Mouse (Mus musculus) stomach, embryonic 15.5 days (tissue): ENCODE measurements around the gene Cyp4f14. TPM values are rescaled to one million over a fixed set of nuclear protein-coding genes. Genes with fewer than 3 reads are reported as not detected.

Experiments
- ATAC-seq: fragments of 200-750 bp; cut with Nextera tagmentation; 2 replicates; pipeline ENCODE4 v1.8.0; 2017; ENCODE audit warnings: low read depth, moderate number of reproducible peaks, moderate TSS enrichment; ENCODE audit not compliant: insufficient read depth, low FRiP score
- H3K27ac ChIP-seq: fragments of 300-500 bp; sonication (generic); 2 replicates; pipeline ENCODE4 v1.5.1; 2015; ENCODE audit warnings: mild to moderate bottlenecking, inconsistent platforms
- H3K27me3 ChIP-seq: fragments of 300-500 bp; sonication (generic); replicated peaks from 2 replicates; pipeline ENCODE4 v1.6.1; 2015; ENCODE audit warnings: inconsistent platforms
- H3K36me3 ChIP-seq: fragments of 300-500 bp; sonication (generic); 2 replicates; pipeline ENCODE4 v1.6.1; 2015; ENCODE audit warnings: inconsistent platforms
- H3K4me1 ChIP-seq: fragments of 300-500 bp; sonication (generic); 2 replicates; pipeline ENCODE4 v1.6.1; 2015; ENCODE audit warnings: inconsistent platforms
- H3K4me2 ChIP-seq: fragments of 300-500 bp; sonication (generic); 2 replicates; pipeline ENCODE4 v1.6.1; 2015; ENCODE audit warnings: mild to moderate bottlenecking, inconsistent platforms
- H3K4me3 ChIP-seq: fragments of 300-500 bp; sonication (generic); replicated peaks from 2 replicates; pipeline ENCODE4 v1.5.1; 2015; ENCODE audit warnings: inconsistent platforms
- H3K9ac ChIP-seq: fragments of 300-500 bp; sonication (generic); 2 replicates; pipeline ENCODE4 v1.6.1; 2015; ENCODE audit warnings: inconsistent platforms
- H3K9me3 ChIP-seq: fragments of 300-500 bp; sonication (generic); 2 replicates; pipeline ENCODE4 v1.6.1; 2016; ENCODE audit warnings: inconsistent platforms
- WGBS: fragments of 180-500 bp; shearing (Covaris S2); methylation state at CpG from one replicate; pipeline ENCODE4 v1.1.7; 2015; 5-methylcytosine and 5-hydroxymethylcytosine counted together
- polyA plus RNA-seq: library from polyadenylated mRNA; unstranded; fragments of >200 nt; fragmentation: Nextera tagmentation; extraction: Ambion mirVana; gene quantifications from 2 replicates; pipeline ENCODE4 v1.2.1, GENCODE M21; 2015

Cyp4f14 gene
- polyA plus RNA-seq, result 0.58 and 0.62 TPM in 2 replicates

GRCm38 (mm10) chr17:32917131-32917530 lies at the start of gene Cyp4f14:
Gene Cyp4f14, minus strand, starts transcription at chr17:32917342.
- 69% methylated on average over 2 of the region's 2 CpGs for WGBS
- no peak for ATAC-seq
- H3K4me3 ChIP-seq, result no peak within 1 kb of the TSS
- no peak within 1 kb of the TSS for H3K27ac ChIP-seq
- no peaks in the 10 kb centered on the region for H3K4me1 ChIP-seq
- no peaks in the 10 kb centered on the region for H3K36me3 ChIP-seq
- H3K9ac ChIP-seq, result no peak within 1 kb of the TSS
- H3K4me2 ChIP-seq, result no peak within 1 kb of the TSS
- H3K9me3 ChIP-seq, result no peaks in the 10 kb centered on the region
- H3K27me3 ChIP-seq, result no peaks in the 10 kb centered on the region

GRCm38 (mm10) chr17:32965623-32966290 lies 48.6 kb upstream of the Cyp4f14 start, which contains the start of gene Zfp472:
Gene Zfp472, plus strand, starts transcription at chr17:32965814.
- Histone ChIP-seq H3K4me2 (peak within 1 kb of the TSS; percentile 79), H3K9me3 (no peaks in the 10 kb centered on the region), H3K4me3 (peak within 1 kb of the TSS; percentile 91), H3K9ac (peak within 1 kb of the TSS; percentile 65), H3K4me1 (peaks cover 10% of the 10 kb centered on the region), H3K36me3 (no peaks in the 10 kb centered on the region), H3K27me3 (no peaks in the 10 kb centered on the region), H3K27ac (peak within 1 kb of the TSS; percentile 96)
- under 1% methylated on average over 33 of the region's 33 CpGs for WGBS
- ATAC-seq, result peak; percentile 99

- H3K27me3 ChIP-seq, result no peaks in the 10 kb centered on the region
- peak overlapping the region; percentile 96; the same call in 1 of the 2 replicates for H3K27ac ChIP-seq
- peak overlapping the region; percentile 65 for H3K9ac ChIP-seq
- H3K9me3 ChIP-seq, result no peaks in the 10 kb centered on the region
- peak overlapping the region; percentile 91 for H3K4me3 ChIP-seq
- no peaks in the 10 kb centered on the region for H3K36me3 ChIP-seq
- peaks cover 10% of the 10 kb centered on the region for H3K4me1 ChIP-seq
- 0% methylated on average over 14 of the region's 14 CpGs for WGBS
- H3K4me2 ChIP-seq, result peak overlapping the region; percentile 79
- peak; percentile 21; the same call in 1 of the 2 replicates for ATAC-seq
These were observed 48.1 kb upstream of the Cyp4f14 start for GRCm38 (mm10) chr17:32965253-32965622.

GRCm38 (mm10) chr17:32951441-32951840 lies 34.3 kb upstream of the Cyp4f14 start:
- H3K27ac ChIP-seq, result no peak overlapping the region

GRCm38 (mm10) chr17:32951006-32951405 lies 33.9 kb upstream of the Cyp4f14 start:
- Histone ChIP-seq H3K4me1 (peaks cover 13% of the 10 kb centered on the region), H3K27me3 (no peaks in the 10 kb centered on the region), H3K4me2 (no peak overlapping the region), H3K27ac (no peak overlapping the region), H3K4me3 (no peak overlapping the region), H3K9me3 (no peaks in the 10 kb centered on the region), H3K9ac (no peak overlapping the region), H3K36me3 (no peaks in the 10 kb centered on the region)
- ATAC-seq, result no peak
- 75% methylated on average over 11 of the region's 11 CpGs for WGBS

More at GRCm38 (mm10) chr17:32951441-32951840, 34.3 kb upstream of the Cyp4f14 start:
- ATAC-seq, result no peak
- H3K9me3 ChIP-seq, result no peaks in the 10 kb centered on the region
- H3K4me2 ChIP-seq, result 0 out of 2 replicates have a peak overlapping the region, but pooled peaks have one; percentile 3
- WGBS, result 21% methylated on average over 16 of the region's 16 CpGs
- H3K27me3 ChIP-seq, result no peaks in the 10 kb centered on the region
- H3K4me1 ChIP-seq, result peaks cover 10% of the 10 kb centered on the region
- H3K4me3 ChIP-seq, result no peak overlapping the region
- no peaks in the 10 kb centered on the region for H3K36me3 ChIP-seq
- H3K9ac ChIP-seq, result no peak overlapping the region

GRCm38 (mm10) chr17:32950136-32950535 lies 33.0 kb upstream of the Cyp4f14 start:
- Histone ChIP-seq H3K9me3 (no peaks in the 10 kb centered on the region), H3K27me3 (no peaks in the 10 kb centered on the region), H3K4me3 (no peak overlapping the region), H3K4me1 (peaks cover 13% of the 10 kb centered on the region), H3K9ac (no peak overlapping the region), H3K27ac (no peak overlapping the region), H3K4me2 (no peak overlapping the region), H3K36me3 (no peaks in the 10 kb centered on the region)
- WGBS, result 82% methylated on average over 3 of the region's 3 CpGs
- no peak for ATAC-seq

- peak; percentile 97 for ATAC-seq
- H3K4me2 ChIP-seq, result peak within 1 kb of the TSS; percentile 85
- peak within 1 kb of the TSS; percentile 60 for H3K4me3 ChIP-seq
- H3K4me1 ChIP-seq, result peaks cover 13% of the 10 kb centered on the region
- no peaks in the 10 kb centered on the region for H3K9me3 ChIP-seq
- H3K9ac ChIP-seq, result peak within 1 kb of the TSS; percentile 57; the same call in 1 of the 2 replicates
- no peaks in the 10 kb centered on the region for H3K36me3 ChIP-seq
- WGBS, result 15% methylated on average over 12 of the region's 12 CpGs
- H3K27me3 ChIP-seq, result no peaks in the 10 kb centered on the region
- peak within 1 kb of the TSS; percentile 84 for H3K27ac ChIP-seq
These were observed 30.2 kb upstream of the Cyp4f14 start, which contains the start of gene Cyp4f13 for GRCm38 (mm10) chr17:32947215-32947914. Gene Cyp4f13, minus strand, starts transcription at chr17:32947402.

GRCm38 (mm10) chr17:32946716-32947115 lies 29.6 kb upstream of the Cyp4f14 start:
- Histone ChIP-seq H3K36me3 (no peaks in the 10 kb centered on the region), H3K4me3 (peak overlapping the region; percentile 60), H3K4me1 (peaks cover 13% of the 10 kb centered on the region), H3K9ac (peak overlapping the region; percentile 57; the same call in 1 of the 2 replicates), H3K9me3 (no peaks in the 10 kb centered on the region), H3K4me2 (peak overlapping the region; percentile 85), H3K27me3 (no peaks in the 10 kb centered on the region), H3K27ac (peak overlapping the region; percentile 84)
- 48% methylated on average over 9 of the region's 9 CpGs for WGBS
- ATAC-seq, result no peak

GRCm38 (mm10) chr17:32944402-32945035 lies 27.4 kb upstream of the Cyp4f14 start:
- Histone ChIP-seq H3K4me2 (no peak overlapping the region), H3K9ac (no peak overlapping the region), H3K9me3 (no peaks in the 10 kb centered on the region), H3K4me3 (no peak overlapping the region), H3K4me1 (peaks cover 13% of the 10 kb centered on the region), H3K27me3 (no peaks in the 10 kb centered on the region), H3K27ac (no peak overlapping the region), H3K36me3 (no peaks in the 10 kb centered on the region)
- no peak for ATAC-seq
- WGBS, result 62% methylated on average over 3 of the region's 3 CpGs

GRCm38 (mm10) chr17:32943661-32944060 lies 26.5 kb upstream of the Cyp4f14 start:
- ATAC-seq, result no peak
- WGBS, result 88% methylated on average over 3 of the region's 3 CpGs
- H3K4me2 ChIP-seq, result no peak overlapping the region
- H3K9me3 ChIP-seq, result no peaks in the 10 kb centered on the region
- H3K4me1 ChIP-seq, result peaks cover 13% of the 10 kb centered on the region
- no peak overlapping the region for H3K9ac ChIP-seq
- no peaks in the 10 kb centered on the region for H3K27me3 ChIP-seq
- H3K36me3 ChIP-seq, result no peaks in the 10 kb centered on the region
- no peak overlapping the region for H3K4me3 ChIP-seq
- H3K27ac ChIP-seq, result no peak overlapping the region

GRCm38 (mm10) chr17:32939831-32940230 lies 22.7 kb upstream of the Cyp4f14 start:
- no peaks in the 10 kb centered on the region for H3K36me3 ChIP-seq
- 81% methylated on average over 4 of the region's 4 CpGs for WGBS
- ATAC-seq, result no peak
- no peaks in the 10 kb centered on the region for H3K27me3 ChIP-seq
- no peak overlapping the region for H3K27ac ChIP-seq
- H3K4me3 ChIP-seq, result no peak overlapping the region
- no peak overlapping the region for H3K4me2 ChIP-seq
- no peaks in the 10 kb centered on the region for H3K9me3 ChIP-seq
- H3K9ac ChIP-seq, result no peak overlapping the region
- H3K4me1 ChIP-seq, result no peaks in the 10 kb centered on the region
